Mouse (Mus musculus): Measurements from ENCODE around the gene Gm3238.
"Not testable (repeated sequence)": the region's sequence is repeated elsewhere in the genome, so short reads cannot be mapped to it uniquely, and the experiment has no call there.

Gm3238 gene

GRCm38 (mm10) chr10:77750686-77751085 is 20.4 kb downstream of the Gm3238 start:
- DNase-seq (ENCODE audit: low read depth, low spot score): not testable (repeated sequence)

GRCm38 (mm10) chr10:77741924-77742688 is 29.0 kb downstream of the Gm3238 start, which contains the start of gene Gm18596:
Gene Gm18596, minus strand, starts transcription at chr10:77742638.
- not testable (repeated sequence) for DNase-seq (ENCODE audit: low read depth, low spot score)

GRCm38 (mm10) chr10:77738929-77739328 is 32.2 kb downstream of the Gm3238 start:
- DNase-seq (ENCODE audit: low read depth, low spot score): no peak

- DNase-seq (ENCODE audit: low read depth, low spot score): no peak
Measured at GRCm38 (mm10) chr10:77735928-77736327, 35.2 kb downstream of the Gm3238 start.

- DNase-seq (ENCODE audit: low read depth, low spot score): peak; percentile 8
Measured at GRCm38 (mm10) chr10:77729241-77729640, 41.9 kb downstream of the Gm3238 start.

- no peak for DNase-seq (ENCODE audit: low read depth, low spot score)
Measured at GRCm38 (mm10) chr10:77728280-77728679, 42.8 kb downstream of the Gm3238 start.

- DNase-seq (ENCODE audit: low read depth, low spot score): no peak
Measured at GRCm38 (mm10) chr10:77726186-77726585, 44.9 kb downstream of the Gm3238 start, which contains the start of gene Gm10100. Gene Gm10100, plus strand, starts transcription at chr10:77726486.

- DNase-seq (ENCODE audit: low read depth, low spot score): no peak
Measured at GRCm38 (mm10) chr10:77724855-77725254, 46.3 kb downstream of the Gm3238 start.
